Mouse (Mus musculus) spleen, postnatal 10 days (tissue): Measurements from ENCODE around the gene Stk40.
"Not testable (repeated sequence)": the region's sequence is repeated elsewhere in the genome, so short reads cannot be mapped to it uniquely, and the experiment has no call there.

ENCODE experiments used
- DNase-seq, 2 experiments: peaks; one replicate each; pipeline ENCODE4 v3.0.0; 2021 to 2022; ENCODE audit warnings: low spot score in 2 of 2

Stk40 gene

GRCm38 (mm10) chr4:126103590-126104068 lies at the start of gene Stk40:
TSS of gene Stk40 (plus strand) at chr4:126103957.
- DNase-seq, result peak; percentile 91 to 95

- peak in 1 of 2 experiments; percentile 10 for DNase-seq
Measured at GRCm38 (mm10) chr4:126057207-126058133, 46.3 kb upstream of the Stk40 start.

- DNase-seq, result peak; percentile 79 to 93
Measured at GRCm38 (mm10) chr4:126058134-126058996, 45.4 kb upstream of the Stk40 start, which contains the start of gene Oscp1. TSS of gene Oscp1 (plus strand) at chr4:126058565.

GRCm38 (mm10) chr4:126058997-126059362 lies 44.8 kb upstream of the Stk40 start:
- no peak for DNase-seq

GRCm38 (mm10) chr4:126062856-126063255 lies 40.9 kb upstream of the Stk40 start:
- DNase-seq, result peak in 1 of 2 experiments; percentile 35

GRCm38 (mm10) chr4:126065241-126065640 lies 38.5 kb upstream of the Stk40 start:
- no peak for DNase-seq

GRCm38 (mm10) chr4:126067401-126068077 lies 36.2 kb upstream of the Stk40 start:
- no peak for DNase-seq

- no peak for DNase-seq
Measured at GRCm38 (mm10) chr4:126068842-126069241, 34.9 kb upstream of the Stk40 start.

GRCm38 (mm10) chr4:126077833-126078232 lies 25.9 kb upstream of the Stk40 start:
- no peak for DNase-seq

- no peak for DNase-seq
Measured at GRCm38 (mm10) chr4:126079266-126079665, 24.5 kb upstream of the Stk40 start.

GRCm38 (mm10) chr4:126081601-126082000 lies 22.2 kb upstream of the Stk40 start:
- no peak for DNase-seq

GRCm38 (mm10) chr4:126083021-126083420 lies 20.7 kb upstream of the Stk40 start:
- DNase-seq, result no peak

- DNase-seq, result no peak
Measured at GRCm38 (mm10) chr4:126084382-126084781, 19.4 kb upstream of the Stk40 start.

GRCm38 (mm10) chr4:126085996-126086576 lies 17.7 kb upstream of the Stk40 start:
- peak; percentile 76 to 86 for DNase-seq

GRCm38 (mm10) chr4:126090101-126090847 lies 13.5 kb upstream of the Stk40 start:
- no peak for DNase-seq

- DNase-seq, result no peak
Measured at GRCm38 (mm10) chr4:126090848-126091124, 13.0 kb upstream of the Stk40 start.

- DNase-seq, result no peak
Measured at GRCm38 (mm10) chr4:126091873-126092272, 11.9 kb upstream of the Stk40 start.

GRCm38 (mm10) chr4:126095622-126096430 lies 7.9 kb upstream of the Stk40 start:
- DNase-seq, result not testable (repeated sequence)

GRCm38 (mm10) chr4:126096464-126097111 lies 7.2 kb upstream of the Stk40 start, which contains the start of gene Lsm10:
TSS of gene Lsm10 (plus strand) at chr4:126096623.
- peak; percentile 75 to 94 for DNase-seq
